Comparison of ENCODE assay signal across 8 mouse cellular contexts in the genomic region with DNA sequence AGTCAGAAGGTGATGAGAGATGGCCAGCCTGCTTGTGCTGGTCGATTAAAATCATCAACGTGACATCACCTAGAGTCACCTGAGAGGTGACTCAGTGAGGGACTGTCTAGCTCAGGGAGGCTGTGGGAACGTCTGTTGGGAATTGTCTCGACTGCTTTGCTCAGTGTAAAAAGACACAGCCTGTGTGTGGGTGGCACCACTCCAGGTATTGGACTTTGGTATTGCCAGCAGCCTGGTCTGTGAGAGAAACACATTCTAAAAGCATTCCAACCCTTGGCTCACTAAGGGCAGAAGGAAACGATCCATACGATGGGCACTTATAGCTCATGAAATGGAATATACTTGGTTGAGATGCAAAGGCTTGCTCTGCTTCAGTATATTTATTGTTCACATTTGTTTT.
"Had no signal": no experiment of that assay in that cellular context is flagged by ENCODE, and none has a peak within 500 bp of the region (broad histone marks: within the 10 kb centered on the region; RNA-seq: fewer than 3 reads in every experiment).

No protein-coding gene starts in this region.

- DNase-seq: liver, postnatal 0 days; lung, adult 2 months; lung, postnatal 14 days; lung, postnatal 36 days; right cerebral cortex, postnatal 25 days; thymus, adult 2 months; thymus, postnatal 25 days; thymus, postnatal 4 days had no signal
